Mouse (Mus musculus): ENCODE results near the gene Pla2g16.

The Pla2g16 gene

GRCm38 (mm10) chr19:7557328-7557822, at the start of gene Pla2g16:
TSS of gene Pla2g16 (plus strand) at chr19:7557459.
- peak; percentile 50 for DNase-seq (ENCODE audit: low spot score)

- DNase-seq (ENCODE audit: low spot score): no peak
Measured at GRCm38 (mm10) chr19:7508026-7508425, 49.2 kb upstream of the Pla2g16 start.

GRCm38 (mm10) chr19:7516437-7516836, 40.8 kb upstream of the Pla2g16 start:
- DNase-seq (ENCODE audit: low spot score): no peak

GRCm38 (mm10) chr19:7521619-7522018, 35.6 kb upstream of the Pla2g16 start:
- no peak for DNase-seq (ENCODE audit: low spot score)

- DNase-seq (ENCODE audit: low spot score): no peak
Measured at GRCm38 (mm10) chr19:7522856-7523255, 34.4 kb upstream of the Pla2g16 start.

- peak; percentile 21 for DNase-seq (ENCODE audit: low spot score)
Measured at GRCm38 (mm10) chr19:7523292-7523691, 34.0 kb upstream of the Pla2g16 start.

GRCm38 (mm10) chr19:7523781-7524180, 33.5 kb upstream of the Pla2g16 start:
- DNase-seq (ENCODE audit: low spot score): no peak

- no peak for DNase-seq (ENCODE audit: low spot score)
Measured at GRCm38 (mm10) chr19:7524879-7525278, 32.4 kb upstream of the Pla2g16 start.

GRCm38 (mm10) chr19:7528639-7529428, 28.4 kb upstream of the Pla2g16 start:
- peak; percentile 60 for DNase-seq (ENCODE audit: low spot score)

GRCm38 (mm10) chr19:7531906-7532305, 25.4 kb upstream of the Pla2g16 start:
- DNase-seq (ENCODE audit: low spot score): no peak

GRCm38 (mm10) chr19:7533891-7534290, 23.4 kb upstream of the Pla2g16 start:
- no peak for DNase-seq (ENCODE audit: low spot score)

GRCm38 (mm10) chr19:7548924-7549323, 8.3 kb upstream of the Pla2g16 start:
- no peak for DNase-seq (ENCODE audit: low spot score)

- no peak for DNase-seq (ENCODE audit: low spot score)
Measured at GRCm38 (mm10) chr19:7551550-7552300, 5.5 kb upstream of the Pla2g16 start.

- no peak for DNase-seq (ENCODE audit: low spot score)
Measured at GRCm38 (mm10) chr19:7552301-7552673, 5.0 kb upstream of the Pla2g16 start.

- DNase-seq (ENCODE audit: low spot score): no peak
Measured at GRCm38 (mm10) chr19:7553441-7553840, 3.8 kb upstream of the Pla2g16 start.

GRCm38 (mm10) chr19:7554881-7555280, 2.4 kb upstream of the Pla2g16 start:
- no peak for DNase-seq (ENCODE audit: low spot score)

GRCm38 (mm10) chr19:7556641-7557040, 618 bp upstream of the Pla2g16 start:
- DNase-seq (ENCODE audit: low spot score): no peak

GRCm38 (mm10) chr19:7557844-7558243, 585 bp downstream of the Pla2g16 start:
- DNase-seq (ENCODE audit: low spot score): no peak

- no peak for DNase-seq (ENCODE audit: low spot score)
Measured at GRCm38 (mm10) chr19:7558675-7559074, 1.4 kb downstream of the Pla2g16 start.

- DNase-seq (ENCODE audit: low spot score): no peak
Measured at GRCm38 (mm10) chr19:7559986-7560385, 2.7 kb downstream of the Pla2g16 start.

- no peak for DNase-seq (ENCODE audit: low spot score)
Measured at GRCm38 (mm10) chr19:7561456-7561855, 4.2 kb downstream of the Pla2g16 start.

- DNase-seq (ENCODE audit: low spot score): no peak
Measured at GRCm38 (mm10) chr19:7562601-7563129, 5.4 kb downstream of the Pla2g16 start.

- no peak for DNase-seq (ENCODE audit: low spot score)
Measured at GRCm38 (mm10) chr19:7563676-7564075, 6.4 kb downstream of the Pla2g16 start.
